Mouse (Mus musculus): Measurements from ENCODE around the gene Lzts2.

Gene Lzts2

GRCm38 (mm10) chr19:45048644-45049365 is 34.6 kb downstream of the Lzts2 start:
- DNase-seq (ENCODE audit: low spot score in 2 of 2) = no peak

- DNase-seq (ENCODE audit: low spot score in 2 of 2) = no peak
Measured at GRCm38 (mm10) chr19:45049523-45049922, 35.3 kb downstream of the Lzts2 start.

DNA sequence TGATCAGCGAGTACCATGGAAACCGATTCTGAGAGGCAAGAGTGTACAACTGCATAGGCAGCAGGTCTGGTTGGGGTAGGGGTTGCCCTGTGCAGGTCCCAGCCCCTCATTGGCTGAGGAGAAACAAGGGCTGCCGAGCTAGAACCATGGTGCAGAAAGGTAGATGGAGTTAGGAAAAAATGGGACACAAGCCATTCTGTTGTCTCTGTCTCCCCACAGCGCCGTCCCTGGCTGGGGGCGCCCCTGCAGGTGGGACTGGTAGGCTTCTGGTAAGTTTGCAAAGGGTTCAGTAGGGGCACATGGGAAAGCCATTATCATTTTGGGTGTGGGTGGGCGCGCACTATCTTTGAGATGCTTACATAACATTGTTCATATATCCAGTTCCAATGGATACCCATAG is 39.2 kb downstream of the Lzts2 start:
- no peak for DNase-seq (ENCODE audit: low spot score in 2 of 2)

GRCm38 (mm10) chr19:45054892-45055690 is 40.9 kb downstream of the Lzts2 start:
- peak; percentile 56 to 63 for DNase-seq (ENCODE audit: low spot score in 2 of 2)

GRCm38 (mm10) chr19:45056364-45056763 is 42.1 kb downstream of the Lzts2 start:
- peak in 1 of 2 experiments; percentile 36 for DNase-seq (ENCODE audit: low spot score in 2 of 2)

GRCm38 (mm10) chr19:45056908-45057698 is 42.9 kb downstream of the Lzts2 start:
- DNase-seq (ENCODE audit: low spot score in 2 of 2) = no peak

DNA sequence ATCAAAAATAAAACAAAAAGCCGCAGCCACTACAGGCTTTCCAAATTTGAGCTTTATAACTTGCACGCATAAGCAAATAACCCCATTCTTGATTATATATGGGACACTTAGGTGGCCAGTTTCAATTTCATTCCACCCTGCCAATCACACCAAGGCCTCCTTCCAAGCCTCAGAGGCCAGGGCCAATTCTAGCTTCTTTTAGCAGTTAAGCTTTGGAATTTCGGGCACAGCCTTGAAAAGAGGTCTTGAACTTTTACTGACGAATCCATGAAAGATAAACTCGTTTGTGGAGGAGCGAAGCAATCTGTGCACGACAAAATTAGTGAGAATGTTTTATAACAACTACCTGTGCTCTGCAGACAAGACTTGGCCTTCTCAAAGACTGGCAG is 43.5 kb downstream of the Lzts2 start:
- no peak for DNase-seq (ENCODE audit: low spot score in 2 of 2)

DNA sequence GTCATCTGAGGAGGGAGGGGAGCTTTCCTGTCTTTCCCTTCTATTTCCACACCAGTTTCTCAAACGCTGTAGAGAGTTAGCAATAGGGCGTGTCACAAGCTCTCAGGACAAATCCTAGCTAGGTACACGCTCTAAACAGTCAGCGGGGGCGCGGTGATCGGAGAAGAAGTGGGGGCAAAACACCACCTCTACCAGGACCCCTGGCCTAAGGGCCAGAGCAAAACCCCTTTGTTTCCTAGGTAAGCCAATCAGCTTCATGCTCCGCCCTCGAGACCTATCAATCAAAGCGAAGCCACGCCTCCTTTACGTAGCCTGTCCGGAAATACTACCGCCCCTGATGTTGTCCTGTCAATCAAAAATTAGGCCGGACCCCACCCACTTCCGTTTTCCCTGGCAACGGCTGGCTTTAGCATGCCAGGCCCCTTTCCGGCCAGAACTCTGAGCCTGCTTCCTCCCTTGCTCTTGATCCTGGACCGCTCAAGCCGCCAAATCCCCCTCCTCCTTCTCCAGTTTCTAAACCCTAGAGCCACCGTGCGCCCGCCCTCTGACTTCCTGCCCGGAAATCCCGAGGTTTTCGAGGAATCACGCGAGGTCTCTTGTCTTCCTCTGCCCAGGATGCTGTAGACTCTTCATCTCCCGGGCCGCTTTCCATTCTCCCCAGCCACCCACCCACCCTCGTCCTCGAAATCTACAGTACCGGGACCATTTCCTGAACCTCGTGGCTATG is 44.1 kb downstream of the Lzts2 start:
- peak; percentile 90 to 95 for DNase-seq (ENCODE audit: low spot score in 2 of 2)

GRCm38 (mm10) chr19:45058841-45059240 is 44.6 kb downstream of the Lzts2 start:
- no peak for DNase-seq (ENCODE audit: low spot score in 2 of 2)

- peak in 1 of 2 experiments; percentile 60 for DNase-seq (ENCODE audit: low spot score in 2 of 2)
Measured at GRCm38 (mm10) chr19:45063565-45064292, 49.5 kb downstream of the Lzts2 start.

DNA sequence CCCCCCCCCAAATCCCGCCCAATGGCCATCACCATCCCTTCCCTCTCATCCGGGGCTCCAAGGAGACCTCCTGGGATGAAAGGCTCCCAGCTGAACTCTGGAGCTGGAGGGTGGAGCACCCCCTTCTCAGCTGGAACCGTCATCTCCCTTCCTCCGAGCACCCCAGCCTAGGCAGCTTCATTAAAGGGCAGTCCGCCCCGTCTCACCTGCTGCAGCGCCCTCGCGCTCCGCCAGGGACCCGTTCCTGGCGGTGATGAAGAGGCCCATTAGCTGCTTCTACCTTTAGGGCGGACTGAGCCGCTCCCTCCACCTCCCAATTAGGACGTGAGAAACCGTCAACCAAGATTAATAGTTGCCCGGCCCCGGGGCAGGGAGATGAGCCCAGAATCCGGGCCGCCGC is 51.0 kb downstream of the Lzts2 start:
- DNase-seq (ENCODE audit: low spot score in 2 of 2) = no peak

- DNase-seq (ENCODE audit: low spot score in 2 of 2) = no peak
Measured at GRCm38 (mm10) chr19:45067170-45067569, 53.0 kb downstream of the Lzts2 start.

DNA sequence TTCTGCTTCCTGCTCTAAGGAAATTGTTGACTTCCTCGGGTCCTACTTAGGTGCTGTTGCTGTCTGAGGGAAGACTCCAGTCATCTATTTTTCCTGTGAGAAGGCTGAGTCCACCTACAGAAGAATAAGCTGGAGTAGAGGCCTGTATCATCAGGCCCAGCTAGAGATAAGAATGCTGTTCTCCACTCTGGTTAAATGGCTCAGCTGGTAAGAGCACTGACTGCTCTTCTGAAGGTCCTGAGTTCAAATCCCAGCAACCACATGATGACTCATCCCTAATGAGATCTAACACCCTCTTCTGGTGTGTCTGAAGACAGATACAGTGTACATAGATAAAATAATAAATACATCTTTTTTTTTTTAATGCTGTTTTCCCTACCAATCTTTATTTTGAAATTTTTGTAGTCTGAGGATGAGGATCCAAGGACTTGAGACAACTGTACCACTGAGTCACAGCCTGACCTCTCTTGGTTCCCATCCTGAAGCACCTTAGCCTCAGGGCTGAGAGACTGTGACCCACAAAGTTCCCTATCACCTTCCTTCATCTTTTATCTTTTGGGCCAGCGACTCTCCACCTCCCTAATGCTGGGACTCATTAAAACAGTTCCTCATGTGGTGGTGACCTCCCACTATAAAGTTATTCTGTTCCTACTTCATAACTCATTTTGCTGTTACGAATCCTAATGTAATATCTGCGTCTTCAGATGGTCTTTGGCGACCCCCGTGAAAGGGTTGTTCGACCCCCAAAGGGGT is 53.7 kb downstream of the Lzts2 start:
- no peak for DNase-seq (ENCODE audit: low spot score in 2 of 2)

GRCm38 (mm10) chr19:45073871-45074542 is 59.8 kb downstream of the Lzts2 start:
- DNase-seq (ENCODE audit: low spot score in 2 of 2) = peak; percentile 75 to 86

GRCm38 (mm10) chr19:45074580-45075322 is 60.5 kb downstream of the Lzts2 start, which contains the start of gene Kazald1:
TSS of gene Kazald1 (plus strand) at chr19:45075241.
- peak; percentile 95 to 97 for DNase-seq (ENCODE audit: low spot score in 2 of 2)

DNA sequence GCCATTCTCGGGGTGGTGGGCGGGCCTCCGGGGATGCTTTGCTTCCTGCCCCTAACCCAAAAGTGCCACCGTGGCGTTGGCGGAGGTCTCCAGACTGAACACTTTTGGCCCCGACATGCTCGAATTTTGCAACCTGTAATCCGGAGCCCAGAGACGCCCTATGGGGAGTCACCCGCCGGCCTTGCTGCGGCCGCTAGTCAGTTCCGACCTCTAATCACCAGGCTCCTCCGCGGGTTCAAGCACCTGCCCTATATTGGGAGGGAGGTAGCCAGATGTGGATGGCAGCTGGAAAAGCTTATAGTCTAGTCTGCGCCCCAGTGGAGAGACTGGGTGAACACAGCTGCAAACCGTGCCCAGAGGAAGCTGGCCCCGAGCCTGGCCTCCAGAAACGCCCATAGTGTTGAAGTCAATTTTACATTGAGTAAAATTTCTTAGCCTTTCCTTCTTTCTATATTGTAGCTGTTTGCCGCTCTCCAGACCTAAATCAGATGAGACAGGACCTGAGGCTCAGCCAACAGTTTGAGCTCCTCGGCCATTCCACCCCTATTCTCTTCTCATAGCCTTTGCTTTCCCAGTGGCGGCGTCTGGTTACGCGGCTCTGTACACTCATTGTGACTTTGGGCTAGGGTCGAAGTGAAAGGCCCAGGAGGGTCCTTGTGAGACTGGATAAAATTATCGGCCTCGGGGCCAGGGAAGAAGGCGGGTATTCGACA is 61.3 kb downstream of the Lzts2 start:
- DNase-seq (ENCODE audit: low spot score in 2 of 2) = peak in 1 of 2 experiments; percentile 32

DNA sequence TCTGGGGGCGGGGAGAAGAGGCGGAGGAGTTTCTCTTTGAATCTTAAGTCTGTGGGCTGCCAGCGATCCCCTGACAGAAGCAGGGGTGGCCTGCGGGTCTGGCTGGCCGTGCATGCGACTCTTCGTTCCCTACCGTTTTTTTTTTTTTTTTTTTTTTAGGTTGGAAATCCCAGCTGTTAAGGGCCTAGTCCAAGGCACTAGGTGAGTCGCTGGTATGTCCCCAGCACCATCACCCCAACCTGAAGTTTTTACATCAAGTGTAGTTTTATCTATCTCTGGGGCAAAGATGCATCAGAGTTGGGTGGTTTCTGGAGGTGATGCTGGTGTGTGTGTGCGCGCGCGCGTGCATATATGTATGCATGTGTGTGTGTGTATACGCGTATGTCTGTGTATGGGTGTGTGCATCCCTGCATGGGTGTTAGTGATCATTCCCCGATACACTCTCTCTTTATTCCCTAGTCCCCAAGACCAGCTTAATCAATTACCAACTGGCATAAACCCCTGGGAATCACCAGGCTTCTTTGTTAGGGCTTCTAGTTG is 61.9 kb downstream of the Lzts2 start:
- no peak for DNase-seq (ENCODE audit: low spot score in 2 of 2)

Measured in right cerebral cortex, adult 2 months (tissue).